Mouse (Mus musculus): Measurements from ENCODE around the gene Mef2c.
A peak's percentile ranks its signal among the peaks of the same experiment; 100 is the strongest.

Mef2c gene

GRCm38 (mm10) chr13:83503919-83504318 lies at the start of gene Mef2c:
TSS of gene Mef2c (plus strand) at chr13:83504034.
- DNase-seq = no peak

- DNase-seq = peak; percentile 1
These were observed 45.1 kb upstream of the Mef2c start for GRCm38 (mm10) chr13:83458729-83459128.

- no peak for DNase-seq
These were observed 44.2 kb upstream of the Mef2c start for GRCm38 (mm10) chr13:83459600-83459999.

GRCm38 (mm10) chr13:83460620-83461019 lies 43.2 kb upstream of the Mef2c start:
- no peak for DNase-seq

- DNase-seq = no peak
These were observed 42.3 kb upstream of the Mef2c start for GRCm38 (mm10) chr13:83461556-83461955.

- DNase-seq = no peak
These were observed 37.1 kb upstream of the Mef2c start for GRCm38 (mm10) chr13:83466756-83467155.

- no peak for DNase-seq
These were observed 35.0 kb upstream of the Mef2c start for GRCm38 (mm10) chr13:83468794-83469193.

- DNase-seq = no peak
These were observed 30.1 kb upstream of the Mef2c start for GRCm38 (mm10) chr13:83473755-83474154.

GRCm38 (mm10) chr13:83480388-83480787 lies 23.4 kb upstream of the Mef2c start:
- DNase-seq = peak; percentile 1

- peak; percentile 15 for DNase-seq
These were observed 22.5 kb upstream of the Mef2c start for GRCm38 (mm10) chr13:83481310-83481709.

GRCm38 (mm10) chr13:83482087-83482486 lies 21.7 kb upstream of the Mef2c start:
- peak; percentile 2 for DNase-seq

GRCm38 (mm10) chr13:83484215-83484614 lies 19.6 kb upstream of the Mef2c start:
- no peak for DNase-seq

GRCm38 (mm10) chr13:83484721-83485369 lies 19.0 kb upstream of the Mef2c start:
- DNase-seq = no peak

GRCm38 (mm10) chr13:83492051-83492450 lies 11.8 kb upstream of the Mef2c start:
- no peak for DNase-seq

GRCm38 (mm10) chr13:83497708-83498107 lies 6.1 kb upstream of the Mef2c start:
- no peak for DNase-seq

- no peak for DNase-seq
These were observed 4.3 kb upstream of the Mef2c start for GRCm38 (mm10) chr13:83499526-83499925.

GRCm38 (mm10) chr13:83507687-83508086 lies 3.9 kb downstream of the Mef2c start:
- no peak for DNase-seq

- DNase-seq = no peak
These were observed 11.2 kb downstream of the Mef2c start for GRCm38 (mm10) chr13:83515013-83515547.

- peak; percentile 70 for DNase-seq
These were observed 14.1 kb downstream of the Mef2c start for GRCm38 (mm10) chr13:83517660-83518609.

GRCm38 (mm10) chr13:83520807-83521206 lies 17.0 kb downstream of the Mef2c start:
- no peak for DNase-seq

GRCm38 (mm10) chr13:83523232-83523969 lies 19.6 kb downstream of the Mef2c start:
- peak; percentile 66 for DNase-seq

GRCm38 (mm10) chr13:83524159-83524901 lies 20.5 kb downstream of the Mef2c start:
- peak; percentile 75 for DNase-seq
